Mouse (Mus musculus): ENCODE data around the gene Borcs7. TPM values are rescaled to one million over a fixed set of nuclear protein-coding genes. Genes with fewer than 3 reads are reported as not detected.

Gene Borcs7
- 11.2 TPM for polyA plus RNA-seq (2014; fragmentation: Illumina TruSeq; extraction: RNeasy Lipid Tissue Mini Kit (QIAGEN cat#74804); ENCODE audit: low read depth, low replicate concordance)

DNA sequence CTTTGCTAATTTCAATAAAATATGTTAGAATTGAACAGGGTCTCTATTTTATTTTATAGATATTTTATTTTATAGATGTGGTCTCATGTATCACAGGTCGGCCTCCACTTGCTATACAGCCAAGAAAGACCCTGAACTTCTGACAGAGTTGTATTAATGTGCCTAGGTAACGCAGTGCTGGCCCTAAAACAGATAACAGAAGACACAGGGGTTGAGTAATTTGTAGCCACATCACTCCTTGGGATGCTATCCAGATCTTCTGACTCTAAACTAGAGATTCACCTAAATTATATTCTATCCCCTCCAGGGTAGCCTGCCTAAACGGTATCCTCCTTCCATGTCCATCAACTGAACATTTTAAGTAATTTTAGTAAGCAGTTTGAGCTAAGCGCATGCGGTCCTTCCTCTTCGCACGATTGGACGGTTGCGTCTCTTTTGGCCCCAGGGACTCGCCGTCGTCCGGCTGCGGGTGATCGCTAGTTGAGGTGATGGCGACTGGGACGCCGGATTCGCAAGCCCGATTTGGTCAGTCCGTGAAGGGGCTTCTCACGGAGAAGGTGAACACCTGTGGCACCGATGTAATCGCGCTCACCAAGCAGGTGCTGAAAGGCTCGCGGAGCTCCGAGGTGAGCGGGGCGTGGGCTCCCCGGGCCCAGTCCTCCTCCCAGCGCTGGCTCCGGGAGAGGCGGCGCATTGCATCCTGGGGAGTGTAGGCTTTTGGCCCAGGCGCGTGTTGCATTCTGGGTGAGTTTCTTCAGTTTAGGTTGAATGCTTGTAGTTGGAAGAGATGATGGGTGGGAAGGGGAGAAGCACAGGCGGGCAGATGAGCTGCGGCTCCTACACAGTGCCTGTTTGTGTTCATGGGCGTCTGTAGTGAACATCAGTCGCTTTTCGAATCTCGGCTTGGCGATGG, at the start of gene Borcs7:
Gene Borcs7 (plus strand): TSS at position 447 of the 913 bp plus-strand sequence.

DNA sequence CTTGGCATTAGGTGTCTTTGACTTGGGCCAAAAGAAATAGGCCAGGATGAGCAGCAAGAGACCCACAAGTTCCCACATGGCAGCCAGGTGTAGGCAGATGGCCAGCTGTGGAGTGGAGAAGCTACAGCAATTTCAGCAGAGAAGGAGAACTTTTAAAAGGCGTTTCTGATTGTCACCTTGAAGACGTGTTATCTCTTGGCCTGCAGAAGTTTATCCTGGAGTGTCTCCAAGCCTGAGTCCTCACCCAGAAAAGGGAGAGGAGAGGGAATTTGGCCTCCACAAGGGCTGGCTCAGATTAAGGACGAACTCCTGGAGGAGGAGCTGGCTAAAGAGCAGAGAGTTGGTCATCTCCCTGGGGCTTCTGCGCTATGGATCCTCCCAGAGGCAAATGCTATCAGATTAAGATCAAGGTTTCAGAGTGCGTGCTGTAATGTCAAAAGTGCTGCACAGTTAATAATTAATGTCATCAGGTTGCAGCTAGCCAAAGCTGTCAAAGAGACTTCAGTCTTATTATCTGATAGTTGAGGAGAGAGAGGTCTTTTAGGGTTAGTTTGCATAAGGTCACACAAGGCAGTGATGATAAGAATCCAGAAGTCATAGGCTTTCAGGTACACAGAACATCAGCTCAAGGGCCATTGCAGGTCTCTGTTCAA, 16.8 kb upstream of the Borcs7 start, which contains the start of gene Cyp17a1:
Gene Cyp17a1 (minus strand): TSS at position 407 of the 653 bp plus-strand sequence.

DNA sequence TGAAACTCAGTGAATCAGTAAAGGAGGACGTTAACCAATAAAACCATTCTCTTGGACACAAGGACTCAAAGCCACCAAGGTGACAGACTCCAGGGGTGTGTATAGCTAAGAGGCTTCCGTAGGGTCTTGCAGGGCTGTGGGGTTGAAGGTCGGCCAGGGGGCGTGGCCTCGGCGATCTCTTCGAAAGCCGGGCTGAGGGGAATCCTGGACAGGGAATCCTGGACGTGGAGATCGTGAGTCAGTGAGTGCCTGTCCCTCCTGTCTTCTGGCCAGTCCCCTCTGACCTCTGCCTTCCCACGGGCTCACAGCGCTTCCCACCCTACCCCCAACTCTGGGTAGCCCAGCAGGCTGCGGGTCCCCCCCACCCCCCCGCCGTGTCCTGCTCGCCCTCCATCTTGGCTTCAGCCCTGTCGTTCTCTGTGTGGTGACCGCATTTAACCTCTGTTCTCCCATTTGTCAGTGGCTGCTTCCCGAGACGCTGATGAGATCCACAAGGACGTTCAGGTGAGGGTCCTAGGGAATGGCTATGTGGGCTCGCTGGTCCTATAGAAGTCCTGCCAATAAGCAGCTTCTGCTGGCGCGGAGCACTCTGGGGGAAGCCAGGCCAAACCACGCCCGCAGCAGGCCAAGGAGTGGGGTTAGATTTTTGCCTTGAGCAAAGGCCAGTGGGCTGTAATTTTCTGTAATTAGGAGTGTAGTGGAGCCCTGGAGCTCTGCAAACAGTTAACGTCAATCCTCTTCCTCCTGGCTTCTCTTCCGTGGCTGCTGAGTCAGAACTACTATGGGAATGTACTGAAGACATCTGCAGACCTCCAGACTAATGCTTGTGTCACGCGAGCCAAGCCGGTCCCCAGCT, 17.8 kb downstream of the Borcs7 start, which contains the start of gene As3mt:
Gene As3mt (plus strand): TSS at position 163 of the 856 bp plus-strand sequence.

Other genes starting within 250 kb of the Borcs7 start
- 0.36 TPM for gene Trim8, start 188.2 kb upstream of the Borcs7 start, polyA plus RNA-seq (2014; fragmentation: Illumina TruSeq; extraction: RNeasy Lipid Tissue Mini Kit (QIAGEN cat#74804); ENCODE audit: low read depth, low replicate concordance)
- 300 TPM for gene Arl3, start 116.7 kb upstream of the Borcs7 start, polyA plus RNA-seq (2014; fragmentation: Illumina TruSeq; extraction: RNeasy Lipid Tissue Mini Kit (QIAGEN cat#74804); ENCODE audit: low read depth, low replicate concordance)
- gene Sfxn2, start 116.5 kb upstream of the Borcs7 start, polyA plus RNA-seq (2014; fragmentation: Illumina TruSeq; extraction: RNeasy Lipid Tissue Mini Kit (QIAGEN cat#74804); ENCODE audit: low read depth, low replicate concordance) = 2.3 TPM
- 3.6 TPM for gene Wbp1l, start 90.8 kb upstream of the Borcs7 start, polyA plus RNA-seq (2014; fragmentation: Illumina TruSeq; extraction: RNeasy Lipid Tissue Mini Kit (QIAGEN cat#74804); ENCODE audit: low read depth, low replicate concordance)
- 291 TPM for gene Cyp17a1, start 16.7 kb upstream of the Borcs7 start, polyA plus RNA-seq (2014; fragmentation: Illumina TruSeq; extraction: RNeasy Lipid Tissue Mini Kit (QIAGEN cat#74804); ENCODE audit: low read depth, low replicate concordance)
- 10.5 TPM for gene As3mt, start 17.6 kb downstream of the Borcs7 start, polyA plus RNA-seq (2014; fragmentation: Illumina TruSeq; extraction: RNeasy Lipid Tissue Mini Kit (QIAGEN cat#74804); ENCODE audit: low read depth, low replicate concordance)
- gene Cnnm2, start 71.7 kb downstream of the Borcs7 start, polyA plus RNA-seq (2014; fragmentation: Illumina TruSeq; extraction: RNeasy Lipid Tissue Mini Kit (QIAGEN cat#74804); ENCODE audit: low read depth, low replicate concordance) = 0.80 TPM

All from testis, adult 10 weeks (tissue).